Mouse (Mus musculus) limb, embryonic 15.5 days (tissue): Measurements from ENCODE around the gene Farsa. TPM values are rescaled to one million over a fixed set of nuclear protein-coding genes. Genes with fewer than 3 reads are reported as not detected.
A peak's percentile ranks its signal among the peaks of the same experiment; 100 is the strongest.

Experiments
- ATAC-seq: fragments of 200-750 bp; cut with Nextera tagmentation; 2 replicates; pipeline ENCODE4 v1.8.0; 2017; ENCODE audit warnings: low read depth, moderate TSS enrichment; ENCODE audit not compliant: insufficient number of reproducible peaks, low FRiP score, low TSS enrichment
- H3K27ac ChIP-seq: fragments of 300-500 bp; sonication (generic); 2 replicates; pipeline ENCODE4 v1.5.1; 2015; ENCODE audit warnings: moderate library complexity, mild to moderate bottlenecking, inconsistent platforms
- H3K27me3 ChIP-seq: fragments of 300-500 bp; sonication (generic); 2 replicates; pipeline ENCODE4 v1.6.1; 2015; ENCODE audit warnings: inconsistent platforms
- H3K36me3 ChIP-seq: fragments of 300-500 bp; sonication (generic); 2 replicates; pipeline ENCODE4 v1.6.1; 2015; ENCODE audit warnings: inconsistent platforms
- H3K4me1 ChIP-seq: fragments of 300-500 bp; sonication (generic); 2 replicates; pipeline ENCODE4 v1.6.1; 2015; ENCODE audit warnings: inconsistent platforms
- H3K4me2 ChIP-seq: fragments of 300-500 bp; sonication (generic); 2 replicates; pipeline ENCODE4 v1.6.1; 2015; ENCODE audit warnings: mild to moderate bottlenecking, inconsistent platforms
- H3K4me3 ChIP-seq: fragments of 300-500 bp; sonication (generic); 2 replicates; pipeline ENCODE4 v1.5.1; 2015; ENCODE audit warnings: mild to moderate bottlenecking, inconsistent platforms
- H3K9ac ChIP-seq: fragments of 300-500 bp; sonication (generic); 2 replicates; pipeline ENCODE4 v1.6.1; 2015; ENCODE audit warnings: inconsistent platforms
- H3K9me3 ChIP-seq: fragments of 300-500 bp; sonication (generic); 2 replicates; pipeline ENCODE4 v1.6.1; 2016; ENCODE audit warnings: inconsistent platforms
- WGBS: fragments of 180-500 bp; shearing (Covaris S2); methylation state at CpG from one replicate; pipeline ENCODE4 v1.1.7; 2015; 5-methylcytosine and 5-hydroxymethylcytosine counted together
- polyA plus RNA-seq: library from polyadenylated mRNA; unstranded; fragments of >200 nt; fragmentation: Nextera tagmentation; extraction: Ambion mirVana; gene quantifications from 2 replicates; pipeline ENCODE4 v1.2.1, GENCODE M21; 2015

Gene Farsa
- polyA plus RNA-seq, 1 experiment from 2014 or later, result 94.4 TPM

- H3K27ac ChIP-seq, result peak within 1 kb of the TSS; percentile 35
- no peaks in the 10 kb centered on the region for H3K9me3 ChIP-seq
- H3K4me1 ChIP-seq, result peaks cover 31% of the 10 kb centered on the region
- H3K4me3 ChIP-seq, result peak within 1 kb of the TSS; percentile 55
- H3K4me2 ChIP-seq, result peak within 1 kb of the TSS; percentile 71
- H3K36me3 ChIP-seq, result 0 out of 2 replicates have a peak, but pooled peaks cover 3% of the 10 kb centered on the region
- under 1% methylated on average over 45 of the region's 45 CpGs for WGBS
- peak; percentile 92 for ATAC-seq
- H3K9ac ChIP-seq, result peak within 1 kb of the TSS; percentile 48
- H3K27me3 ChIP-seq, result peaks cover 35% of the 10 kb centered on the region
Measured at GRCm38 (mm10) chr8:84908421-84909161, 51.8 kb downstream of the Farsa start, which contains the start of gene Dnase2a. Gene Dnase2a (plus strand): TSS chr8:84908560.

- Histone ChIP-seq H3K36me3 (0 out of 2 replicates have a peak, but pooled peaks cover 3% of the 10 kb centered on the region), H3K9me3 (no peaks in the 10 kb centered on the region), H3K4me1 (peaks cover 31% of the 10 kb centered on the region), H3K4me2 (peak overlapping the region; percentile 71), H3K9ac (peak overlapping the region; percentile 48), H3K27ac (no peak overlapping the region), H3K27me3 (peaks cover 39% of the 10 kb centered on the region), H3K4me3 (peak overlapping the region; percentile 55)
- 46% methylated on average over 20 of the region's 20 CpGs for WGBS
- no peak for ATAC-seq
Measured at GRCm38 (mm10) chr8:84909162-84909767, 52.5 kb downstream of the Farsa start.

GRCm38 (mm10) chr8:84909949-84910348 lies 53.2 kb downstream of the Farsa start:
- 0 out of 2 replicates have a peak, but pooled peaks cover 3% of the 10 kb centered on the region for H3K36me3 ChIP-seq
- peaks cover 31% of the 10 kb centered on the region for H3K4me1 ChIP-seq
- peaks cover 39% of the 10 kb centered on the region for H3K27me3 ChIP-seq
- no peaks in the 10 kb centered on the region for H3K9me3 ChIP-seq
- H3K27ac ChIP-seq, result no peak overlapping the region
- ATAC-seq, result no peak
- H3K9ac ChIP-seq, result no peak overlapping the region
- H3K4me2 ChIP-seq, result no peak overlapping the region; the same call in 1 of the 2 replicates
- WGBS, result 39% methylated on average over 5 of the region's 5 CpGs
- no peak overlapping the region for H3K4me3 ChIP-seq

GRCm38 (mm10) chr8:84910551-84910950 lies 53.8 kb downstream of the Farsa start:
- Histone ChIP-seq H3K36me3 (0 out of 2 replicates have a peak, but pooled peaks cover 3% of the 10 kb centered on the region), H3K4me2 (no peak overlapping the region), H3K27ac (no peak overlapping the region), H3K4me1 (peaks cover 31% of the 10 kb centered on the region), H3K9ac (no peak overlapping the region), H3K4me3 (no peak overlapping the region), H3K27me3 (peaks cover 41% of the 10 kb centered on the region), H3K9me3 (no peaks in the 10 kb centered on the region)
- ATAC-seq, result no peak
- WGBS, result 85% methylated on average over 6 of the region's 6 CpGs

GRCm38 (mm10) chr8:84911854-84912253 lies 55.1 kb downstream of the Farsa start:
- no peak overlapping the region for H3K9ac ChIP-seq
- ATAC-seq, result no peak
- peaks cover 31% of the 10 kb centered on the region for H3K4me1 ChIP-seq
- H3K9me3 ChIP-seq, result no peaks in the 10 kb centered on the region
- 82% methylated on average over 9 of the region's 9 CpGs for WGBS
- H3K4me3 ChIP-seq, result no peak overlapping the region
- H3K27ac ChIP-seq, result no peak overlapping the region
- H3K36me3 ChIP-seq, result 0 out of 2 replicates have a peak, but pooled peaks cover 3% of the 10 kb centered on the region
- peaks cover 54% of the 10 kb centered on the region for H3K27me3 ChIP-seq
- H3K4me2 ChIP-seq, result no peak overlapping the region

GRCm38 (mm10) chr8:84912391-84912790 lies 55.6 kb downstream of the Farsa start:
- Histone ChIP-seq H3K9me3 (no peaks in the 10 kb centered on the region), H3K27me3 (peaks cover 56% of the 10 kb centered on the region), H3K4me3 (peak overlapping the region; percentile 41), H3K4me2 (peak overlapping the region; percentile 83), H3K4me1 (peaks cover 31% of the 10 kb centered on the region), H3K9ac (no peak overlapping the region), H3K36me3 (0 out of 2 replicates have a peak, but pooled peaks cover 3% of the 10 kb centered on the region), H3K27ac (no peak overlapping the region)
- ATAC-seq, result no peak
- WGBS, result 21% methylated on average over 27 of the region's 27 CpGs

GRCm38 (mm10) chr8:84912895-84913501 lies 56.2 kb downstream of the Farsa start:
- H3K27me3 ChIP-seq, result peaks cover 62% of the 10 kb centered on the region
- no peak overlapping the region for H3K27ac ChIP-seq
- no peak for ATAC-seq
- 0 out of 2 replicates have a peak overlapping the region, but pooled peaks have one; percentile 21 for H3K9ac ChIP-seq
- 1% methylated on average over 55 of the region's 55 CpGs for WGBS
- H3K9me3 ChIP-seq, result no peaks in the 10 kb centered on the region
- H3K4me3 ChIP-seq, result peak overlapping the region; percentile 41
- H3K4me1 ChIP-seq, result peaks cover 33% of the 10 kb centered on the region
- H3K36me3 ChIP-seq, result 0 out of 2 replicates have a peak, but pooled peaks cover 3% of the 10 kb centered on the region
- H3K4me2 ChIP-seq, result peak overlapping the region; percentile 83

- Histone ChIP-seq H3K9ac (no peak overlapping the region), H3K27ac (no peak overlapping the region), H3K4me2 (peak overlapping the region; percentile 83), H3K36me3 (0 out of 2 replicates have a peak, but pooled peaks cover 3% of the 10 kb centered on the region), H3K4me3 (peak overlapping the region; percentile 41), H3K9me3 (no peaks in the 10 kb centered on the region), H3K4me1 (peaks cover 33% of the 10 kb centered on the region), H3K27me3 (peaks cover 67% of the 10 kb centered on the region)
- ATAC-seq, result no peak
- 8% methylated on average over 9 of the region's 9 CpGs for WGBS
Measured at GRCm38 (mm10) chr8:84913502-84913900, 56.7 kb downstream of the Farsa start.

- Histone ChIP-seq H3K4me2 (peak overlapping the region; percentile 83; the same call in 1 of the 2 replicates), H3K4me3 (no peak overlapping the region; the same call in 1 of the 2 replicates)
- WGBS, result 30% methylated on average over 4 of the region's 4 CpGs
Measured at GRCm38 (mm10) chr8:84913960-84914359, 57.2 kb downstream of the Farsa start.

GRCm38 (mm10) chr8:84915269-84915668 lies 58.5 kb downstream of the Farsa start:
- peaks cover 65% of the 10 kb centered on the region for H3K27me3 ChIP-seq
- no peaks in the 10 kb centered on the region for H3K9me3 ChIP-seq
- ATAC-seq, result no peak
- 0 out of 2 replicates have a peak, but pooled peaks cover 3% of the 10 kb centered on the region for H3K36me3 ChIP-seq
- H3K4me2 ChIP-seq, result no peak overlapping the region
- 78% methylated on average over 8 of the region's 8 CpGs for WGBS
- no peak overlapping the region for H3K9ac ChIP-seq
- no peak overlapping the region for H3K4me3 ChIP-seq
- H3K27ac ChIP-seq, result no peak overlapping the region
- peaks cover 18% of the 10 kb centered on the region for H3K4me1 ChIP-seq

More at GRCm38 (mm10) chr8:84913960-84914359, 57.2 kb downstream of the Farsa start:
- peaks cover 70% of the 10 kb centered on the region for H3K27me3 ChIP-seq
- no peak for ATAC-seq
- peaks cover 31% of the 10 kb centered on the region for H3K4me1 ChIP-seq
- H3K27ac ChIP-seq, result no peak overlapping the region
- H3K36me3 ChIP-seq, result 0 out of 2 replicates have a peak, but pooled peaks cover 3% of the 10 kb centered on the region
- no peak overlapping the region for H3K9ac ChIP-seq
- no peaks in the 10 kb centered on the region for H3K9me3 ChIP-seq

GRCm38 (mm10) chr8:84917781-84918180 lies 61.0 kb downstream of the Farsa start:
- no peaks in the 10 kb centered on the region for H3K36me3 ChIP-seq
- H3K9me3 ChIP-seq, result no peaks in the 10 kb centered on the region
- 38% methylated on average over 20 of the region's 20 CpGs for WGBS
- ATAC-seq, result no peak
- H3K27me3 ChIP-seq, result peaks cover 43% of the 10 kb centered on the region
- H3K9ac ChIP-seq, result no peak overlapping the region
- H3K4me3 ChIP-seq, result no peak overlapping the region
- no peak overlapping the region for H3K4me2 ChIP-seq
- H3K27ac ChIP-seq, result no peak overlapping the region
- H3K4me1 ChIP-seq, result peaks cover 11% of the 10 kb centered on the region
